9 mouse cellular contexts compared by ENCODE assay signal in genomic region chr19:4644271-4644670, GRCm38 (mm10). TPM values are rescaled to one million over a fixed set of nuclear protein-coding genes. Genes with fewer than 3 reads are reported as not detected.
DNase-seq lines count a peak whose midpoint lies in the region; ATAC-seq lines count a peak whose summit lies in the region.
"Had no signal": no experiment of that assay in that cellular context is flagged by ENCODE, and none has a peak within 500 bp of the region (broad histone marks: within the 10 kb centered on the region; RNA-seq: fewer than 3 reads in every experiment).

No protein-coding gene starts in this region.

- peak; percentile 25 for DNase-seq in liver
- no peak for DNase-seq in liver, embryonic 11.5 days (ENCODE audit: low spot score)
- peak; percentile 14 for DNase-seq in adrenal gland, adult 8-10 months
- peak; percentile 44 for DNase-seq in embryonic facial prominence, embryonic 10.5 days (ENCODE audit: low spot score)
- peak; percentile 67 to 70 for DNase-seq in left cerebral cortex, postnatal 10 days (ENCODE audit: extremely low spot score in 1 of 2, low spot score in 2 of 2)
- peak; percentile 10 for DNase-seq in yolk sac, embryonic 10.5 days (ENCODE audit: low spot score)
- no peak for DNase-seq in heart, postnatal 4 days
- no peak for DNase-seq in heart, postnatal 10 days

- no peaks in the 10 kb centered on the region for H3K9me3 ChIP-seq in liver, embryonic 11.5 days (ENCODE audit: control insufficient read depth, low read length)
- no peaks in the 10 kb centered on the region for H3K9me3 ChIP-seq in embryonic facial prominence, embryonic 10.5 days
- H3K9me3 ChIP-seq: neural tube, embryonic 12.5 days had no signal

- WGBS in liver, embryonic 11.5 days, result 36% methylated on average over 10 of the region's 10 CpGs
- WGBS in embryonic facial prominence, embryonic 10.5 days, result 40% methylated on average over 10 of the region's 10 CpGs

- no peak overlapping the region for H3K27ac ChIP-seq in liver, embryonic 11.5 days (ENCODE audit: low read depth, low read length)
- no peak overlapping the region for H3K27ac ChIP-seq in embryonic facial prominence, embryonic 10.5 days (replicated peaks)
- H3K27ac ChIP-seq: neural tube, embryonic 12.5 days had no signal

- no peaks in the 10 kb centered on the region for H3K36me3 ChIP-seq in liver, embryonic 11.5 days (ENCODE audit: control insufficient read depth, insufficient read depth, low read length)
- H3K36me3 ChIP-seq in embryonic facial prominence, embryonic 10.5 days (replicated peaks), result no peaks in the 10 kb centered on the region
- H3K36me3 ChIP-seq: neural tube, embryonic 12.5 days had no signal

- intact Hi-C loops in left cerebral cortex, postnatal 10 days (cut with DNase I), result loop anchor here (5.0 kb wide), 1 partner anchor 98 kb away; no protein-coding TSS in a partner anchor
- intact Hi-C loops in heart, postnatal 10 days (cut with DNase I), result no loop called here

- H3K4me3 ChIP-seq in liver, embryonic 11.5 days (ENCODE audit: low read depth, low read length), result no peak overlapping the region
- H3K4me3 ChIP-seq in embryonic facial prominence, embryonic 10.5 days, result no peak overlapping the region
- H3K4me3 ChIP-seq: neural tube, embryonic 12.5 days had no signal

- no peak overlapping the region for H3K9ac ChIP-seq in liver, embryonic 11.5 days (ENCODE audit: low read depth, low read length)
- H3K9ac ChIP-seq: neural tube, embryonic 12.5 days had no signal

- H3K27me3 ChIP-seq in liver, embryonic 11.5 days (replicated peaks; ENCODE audit: control insufficient read depth, insufficient read depth, low read length), result peaks cover 6% of the 10 kb centered on the region; the same call in 1 of the 2 replicates
- H3K27me3 ChIP-seq in embryonic facial prominence, embryonic 10.5 days (replicated peaks; ENCODE audit: low read depth, poor library complexity, severe bottlenecking), result 0 out of 2 replicates have a peak, but pooled peaks cover 3% of the 10 kb centered on the region
- H3K27me3 ChIP-seq: neural tube, embryonic 12.5 days had no signal

- ATAC-seq in liver, embryonic 11.5 days (replicated peaks; ENCODE audit: low FRiP score), result no peak

- no peaks in the 10 kb centered on the region for H3K4me1 ChIP-seq in liver, embryonic 11.5 days (replicated peaks; ENCODE audit: control insufficient read depth, insufficient read depth, low read length)
- H3K4me1 ChIP-seq in embryonic facial prominence, embryonic 10.5 days, result no peaks in the 10 kb centered on the region
- H3K4me1 ChIP-seq: neural tube, embryonic 12.5 days had no signal

- H3K4me2 ChIP-seq in liver, embryonic 11.5 days, result no peak overlapping the region
- H3K4me2 ChIP-seq: neural tube, embryonic 12.5 days had no signal

RNA-seq across cellular contexts. Expression of gene Rce1, which starts 18.8 kb away (rescaled TPM):
- 52.5 and 52.9 TPM in 2 replicates for polyA plus RNA-seq in liver, embryonic 11.5 days (2014; fragmentation: Nextera tagmentation; extraction: Ambion mirVana)
- total RNA-seq in adrenal gland, adult 8-10 months (2022), result 10 to 100 TPM; 34.0 to 47.7 (median 38.9) TPM
- 75.5 and 82.9 TPM in 2 replicates for polyA plus RNA-seq in embryonic facial prominence, embryonic 10.5 days (2016; fragmentation: Nextera tagmentation; extraction: Ambion mirVana)
- total RNA-seq in left cerebral cortex, postnatal 10 days (2021), result 10 to 100 TPM; 19.6 to 21.4 TPM
- total RNA-seq in heart, postnatal 4 days (2021), result 10 to 100 TPM; 16.1 to 18.0 TPM
- total RNA-seq in heart, postnatal 10 days (2021), result 10 to 100 TPM; 14.9 to 16.2 TPM

RNA-seq across cellular contexts. Expression of gene Lrfn4, which starts 28.8 kb away (rescaled TPM):
- polyA plus RNA-seq in liver, embryonic 11.5 days (2014; fragmentation: Nextera tagmentation; extraction: Ambion mirVana), result 2.2 and 3.3 TPM in 2 replicates
- 1 to 10 TPM; 3.9 to 9.3 (median 6.5) TPM for total RNA-seq in adrenal gland, adult 8-10 months (2022)
- polyA plus RNA-seq in embryonic facial prominence, embryonic 10.5 days (2016; fragmentation: Nextera tagmentation; extraction: Ambion mirVana), result 6.8 TPM in 2 replicates
- 10 to 100 TPM; 73.7 to 76.1 TPM for total RNA-seq in left cerebral cortex, postnatal 10 days (2021)
- 10 to 100 TPM; 19.1 to 20.5 TPM for total RNA-seq in heart, postnatal 4 days (2021)
- total RNA-seq in heart, postnatal 10 days (2021), result 10 to 100 TPM; 12.6 to 16.0 TPM

RNA-seq across cellular contexts. Expression of gene Gm960, which starts 54.2 kb away (rescaled TPM):
- polyA plus RNA-seq in liver, embryonic 11.5 days (2014; fragmentation: Nextera tagmentation; extraction: Ambion mirVana), result 0.82 and 2.0 TPM in 2 replicates
- total RNA-seq in adrenal gland, adult 8-10 months (2022), result 1 to 10 TPM in 1 of 4 experiments, under 1 TPM in 2, not detected in 1; 0.67 to 1.0 (median 0.94) TPM
- polyA plus RNA-seq in embryonic facial prominence, embryonic 10.5 days (2016; fragmentation: Nextera tagmentation; extraction: Ambion mirVana), result 2.0 and 2.6 TPM in 2 replicates
- total RNA-seq in left cerebral cortex, postnatal 10 days (2021), result 1 to 10 TPM; 2.7 to 3.0 TPM
- total RNA-seq in heart, postnatal 4 days (2021), result under 1 TPM; 0.12 to 0.68 TPM
- total RNA-seq in heart, postnatal 10 days (2021), result not detected

Comparison
In these comparisons a context has a peak if more than half of its experiments do, and no peak if none do; other contexts are left out.
1. DNase-seq: peak in liver (single experiment), adrenal gland, adult 8-10 months (single experiment), embryonic facial prominence, embryonic 10.5 days (single experiment), left cerebral cortex, postnatal 10 days (2 of 2) and yolk sac, embryonic 10.5 days (single experiment); none in liver, embryonic 11.5 days (single experiment), heart, postnatal 4 days (single experiment) and heart, postnatal 10 days (0 of 2).